Mouse (Mus musculus) heart, postnatal 25 days (tissue): Measurements from ENCODE around the gene Eif1. TPM values are rescaled to one million over a fixed set of nuclear protein-coding genes. Genes with fewer than 3 reads are reported as not detected.

Experiments used
- total RNA-seq, 2 experiments: library from RNA; stranded (reverse); gene quantifications; 2 replicates each; pipeline ENCODE4 v1.2.3; 2021

The Eif1 gene
- total RNA-seq, 2 experiments from 2014 or later, result 1,459 to 1,550 TPM

Other genes starting within 250 kb of the Eif1 start
- not detected for gene Krt32, start 231.7 kb upstream of the Eif1 start, total RNA-seq
- gene Krt35, start 223.6 kb upstream of the Eif1 start, total RNA-seq, result not detected
- not detected for gene Krt36, start 214.3 kb upstream of the Eif1 start, total RNA-seq
- not detected for gene Krt13, start 198.3 kb upstream of the Eif1 start, total RNA-seq
- not detected for gene Krt15, start 184.0 kb upstream of the Eif1 start, total RNA-seq
- 10 to 100 TPM in 1 of 2 experiments, 1 to 10 TPM in 1; 9.8 to 16.4 TPM for gene Krt19, start 171.2 kb upstream of the Eif1 start, total RNA-seq
- not detected for gene Krt9, start 126.6 kb upstream of the Eif1 start, total RNA-seq
- under 1 TPM; 0.73 to 0.78 TPM for gene Krt14, start 112.3 kb upstream of the Eif1 start, total RNA-seq
- not detected for gene Krt16, start 71.0 kb upstream of the Eif1 start, total RNA-seq
- gene Krt17, start 58.9 kb upstream of the Eif1 start, total RNA-seq, result not detected
- gene Krt42, start 50.0 kb upstream of the Eif1 start, total RNA-seq, result not detected
- gene Gast, start 14.5 kb downstream of the Eif1 start, total RNA-seq, result not detected
- 1 to 10 TPM in 1 of 2 experiments, under 1 TPM in 1; 0.83 to 1.2 TPM for gene Hap1, start 36.2 kb downstream of the Eif1 start, total RNA-seq
- 100 to 1,000 TPM; 239 to 247 TPM for gene Jup, start 77.9 kb downstream of the Eif1 start, total RNA-seq
- 10 to 100 TPM; 15.4 to 15.8 TPM for gene P3h4, start 95.0 kb downstream of the Eif1 start, total RNA-seq
- gene Fkbp10, start 95.8 kb downstream of the Eif1 start, total RNA-seq, result 10 to 100 TPM; 12.2 to 14.4 TPM
- gene Nt5c3b, start 121.9 kb downstream of the Eif1 start, total RNA-seq, result 10 to 100 TPM; 30.2 to 33.3 TPM
- under 1 TPM; 0.88 to 0.92 TPM for gene Klhl10, start 122.0 kb downstream of the Eif1 start, total RNA-seq
- gene Klhl11, start 152.9 kb downstream of the Eif1 start, total RNA-seq, result 1 to 10 TPM; 7.9 to 9.0 TPM
- 10 to 100 TPM; 31.6 to 41.6 TPM for gene Acly, start 208.1 kb downstream of the Eif1 start, total RNA-seq
- under 1 TPM; 0.20 to 0.31 TPM for gene Ttc25, start 225.7 kb downstream of the Eif1 start, total RNA-seq